Mouse (Mus musculus): ENCODE measurements around the gene 5730522E02Rik. TPM values are rescaled to one million over a fixed set of nuclear protein-coding genes. Genes with fewer than 3 reads are reported as not detected.

The 5730522E02Rik gene
- polyA plus RNA-seq, 1 experiment = 0.25 TPM

- H3K36me3 ChIP-seq (ENCODE audit: control insufficient read depth, insufficient read depth, low read length) = no peaks in the 10 kb centered on the region
- no peaks in the 10 kb centered on the region for H3K27me3 ChIP-seq (ENCODE audit: control insufficient read depth, insufficient read depth, low read length)
Observed at GRCm38 (mm10) chr11:25600030-25600429, 610.5 kb downstream of the 5730522E02Rik start.

GRCm38 (mm10) chr11:25595303-25595702 lies 615.3 kb downstream of the 5730522E02Rik start:
- TF ChIP-seq CTCF (IDR thresholded peaks at IDR 0.05; ENCODE audit: control insufficient read depth, insufficient read depth, insufficient replicate concordance, low read depth, low read length) = no peak
- no peak for TF ChIP-seq POLR2A (IDR thresholded peaks at IDR 0.05; ENCODE audit: control insufficient read depth, low read depth, low read length)
- Histone ChIP-seq H3K27ac (ENCODE audit: control insufficient read depth, insufficient read depth, low read depth, low read length) (no peak overlapping the region), H3K4me1 (ENCODE audit: control insufficient read depth, insufficient read depth, low read length) (no peaks in the 10 kb centered on the region), H3K4me3 (ENCODE audit: control insufficient read depth, low read depth, low read length) (no peak overlapping the region), H3K36me3 (ENCODE audit: control insufficient read depth, insufficient read depth, low read length) (no peaks in the 10 kb centered on the region), H3K27me3 (ENCODE audit: control insufficient read depth, insufficient read depth, low read length) (no peaks in the 10 kb centered on the region)

More at GRCm38 (mm10) chr11:25600030-25600429, 610.5 kb downstream of the 5730522E02Rik start:
- no peak overlapping the region for H3K27ac ChIP-seq (ENCODE audit: control insufficient read depth, insufficient read depth, low read depth, low read length)
- no peak for TF ChIP-seq CTCF (IDR thresholded peaks at IDR 0.05; ENCODE audit: control insufficient read depth, insufficient read depth, insufficient replicate concordance, low read depth, low read length)
- no peak for TF ChIP-seq POLR2A (IDR thresholded peaks at IDR 0.05; ENCODE audit: control insufficient read depth, low read depth, low read length)
- H3K4me1 ChIP-seq (ENCODE audit: control insufficient read depth, insufficient read depth, low read length) = no peaks in the 10 kb centered on the region
- no peak overlapping the region for H3K4me3 ChIP-seq (ENCODE audit: control insufficient read depth, low read depth, low read length)

- Histone ChIP-seq H3K4me3 (ENCODE audit: control insufficient read depth, low read depth, low read length) (no peak overlapping the region), H3K27ac (ENCODE audit: control insufficient read depth, insufficient read depth, low read depth, low read length) (no peak overlapping the region)
- TF ChIP-seq POLR2A (IDR thresholded peaks at IDR 0.05; ENCODE audit: control insufficient read depth, low read depth, low read length) = no peak
- TF ChIP-seq CTCF (IDR thresholded peaks at IDR 0.05; ENCODE audit: control insufficient read depth, insufficient read depth, insufficient replicate concordance, low read depth, low read length) = no peak
Observed at GRCm38 (mm10) chr11:25594780-25595179, 615.8 kb downstream of the 5730522E02Rik start.

GRCm38 (mm10) chr11:25592268-25592667 lies 618.3 kb downstream of the 5730522E02Rik start:
- H3K27me3 ChIP-seq (ENCODE audit: control insufficient read depth, insufficient read depth, low read length) = no peaks in the 10 kb centered on the region
- H3K36me3 ChIP-seq (ENCODE audit: control insufficient read depth, insufficient read depth, low read length) = no peaks in the 10 kb centered on the region
- H3K4me3 ChIP-seq (ENCODE audit: control insufficient read depth, low read depth, low read length) = no peak overlapping the region
- H3K27ac ChIP-seq (ENCODE audit: control insufficient read depth, insufficient read depth, low read depth, low read length) = no peak overlapping the region
- no peaks in the 10 kb centered on the region for H3K4me1 ChIP-seq (ENCODE audit: control insufficient read depth, insufficient read depth, low read length)
- TF ChIP-seq CTCF (IDR thresholded peaks at IDR 0.05; ENCODE audit: control insufficient read depth, insufficient read depth, insufficient replicate concordance, low read depth, low read length) = no peak
- TF ChIP-seq POLR2A (IDR thresholded peaks at IDR 0.05; ENCODE audit: control insufficient read depth, low read depth, low read length) = no peak

More at GRCm38 (mm10) chr11:25594780-25595179, 615.8 kb downstream of the 5730522E02Rik start:
- H3K27me3 ChIP-seq (ENCODE audit: control insufficient read depth, insufficient read depth, low read length) = no peaks in the 10 kb centered on the region
- H3K4me1 ChIP-seq (ENCODE audit: control insufficient read depth, insufficient read depth, low read length) = no peaks in the 10 kb centered on the region
- no peaks in the 10 kb centered on the region for H3K36me3 ChIP-seq (ENCODE audit: control insufficient read depth, insufficient read depth, low read length)

GRCm38 (mm10) chr11:25590215-25590614 lies 620.3 kb downstream of the 5730522E02Rik start:
- Histone ChIP-seq H3K36me3 (ENCODE audit: control insufficient read depth, insufficient read depth, low read length) (no peaks in the 10 kb centered on the region), H3K4me1 (ENCODE audit: control insufficient read depth, insufficient read depth, low read length) (no peaks in the 10 kb centered on the region), H3K4me3 (ENCODE audit: control insufficient read depth, low read depth, low read length) (no peak overlapping the region), H3K27me3 (ENCODE audit: control insufficient read depth, insufficient read depth, low read length) (no peaks in the 10 kb centered on the region), H3K27ac (ENCODE audit: control insufficient read depth, insufficient read depth, low read depth, low read length) (no peak overlapping the region)
- TF ChIP-seq POLR2A (IDR thresholded peaks at IDR 0.05; ENCODE audit: control insufficient read depth, low read depth, low read length) (no peak), CTCF (IDR thresholded peaks at IDR 0.05; ENCODE audit: control insufficient read depth, insufficient read depth, insufficient replicate concordance, low read depth, low read length) (no peak)

- no peak for TF ChIP-seq POLR2A (IDR thresholded peaks at IDR 0.05; ENCODE audit: control insufficient read depth, low read depth, low read length)
- TF ChIP-seq CTCF (IDR thresholded peaks at IDR 0.05; ENCODE audit: control insufficient read depth, insufficient read depth, insufficient replicate concordance, low read depth, low read length) = no peak
- H3K4me1 ChIP-seq (ENCODE audit: control insufficient read depth, insufficient read depth, low read length) = no peaks in the 10 kb centered on the region
Observed at GRCm38 (mm10) chr11:25589509-25589908, 621.1 kb downstream of the 5730522E02Rik start.

GRCm38 (mm10) chr11:25574129-25574465 lies 636.5 kb downstream of the 5730522E02Rik start:
- no peaks in the 10 kb centered on the region for H3K27me3 ChIP-seq (ENCODE audit: control insufficient read depth, insufficient read depth, low read length)
- H3K4me3 ChIP-seq (ENCODE audit: control insufficient read depth, low read depth, low read length) = no peak overlapping the region
- no peaks in the 10 kb centered on the region for H3K4me1 ChIP-seq (ENCODE audit: control insufficient read depth, insufficient read depth, low read length)
- no peak for TF ChIP-seq POLR2A (IDR thresholded peaks at IDR 0.05; ENCODE audit: control insufficient read depth, low read depth, low read length)
- TF ChIP-seq CTCF (IDR thresholded peaks at IDR 0.05; ENCODE audit: control insufficient read depth, insufficient read depth, insufficient replicate concordance, low read depth, low read length) = no peak
- H3K27ac ChIP-seq (ENCODE audit: control insufficient read depth, insufficient read depth, low read depth, low read length) = no peak overlapping the region
- H3K36me3 ChIP-seq (ENCODE audit: control insufficient read depth, insufficient read depth, low read length) = no peaks in the 10 kb centered on the region

More at GRCm38 (mm10) chr11:25589509-25589908, 621.1 kb downstream of the 5730522E02Rik start:
- H3K4me3 ChIP-seq (ENCODE audit: control insufficient read depth, low read depth, low read length) = no peak overlapping the region
- no peak overlapping the region for H3K27ac ChIP-seq (ENCODE audit: control insufficient read depth, insufficient read depth, low read depth, low read length)
- no peaks in the 10 kb centered on the region for H3K36me3 ChIP-seq (ENCODE audit: control insufficient read depth, insufficient read depth, low read length)
- H3K27me3 ChIP-seq (ENCODE audit: control insufficient read depth, insufficient read depth, low read length) = no peaks in the 10 kb centered on the region
